In genomic region chr2:25534178-25534865, GRCm38 (mm10) we compare ENCODE assay signal across 8 mouse cellular contexts. TPM values are rescaled to one million over a fixed set of nuclear protein-coding genes. Genes with fewer than 3 reads are reported as not detected.
DNase-seq lines count a peak whose midpoint lies in the region; ATAC-seq and TF ChIP-seq lines count a peak whose summit lies in the region.

No protein-coding gene starts in this region.

- TF ChIP-seq CTCF in MEL (IDR thresholded peaks at IDR 0.05 in 2 of 3, conservative IDR thresholded peaks at IDR 0.05 in 1 of 3; ENCODE audit: control insufficient read depth in 1 of 3, insufficient read depth in 1 of 3, low read depth in 2 of 3, low read length in 3 of 3, poor library complexity in 1 of 3, severe bottlenecking in 1 of 3) = no peak
- no peak for TF ChIP-seq CTCF in lung, postnatal 0 days (IDR thresholded peaks at IDR 0.05)

- peak overlapping the region; percentile 36; the same call in 1 of the 2 replicates for H3K9ac ChIP-seq in MEL (ENCODE audit: control insufficient read depth, low read depth, low read length, poor library complexity, severe bottlenecking)
- H3K9ac ChIP-seq in heart, embryonic 15.5 days = no peak overlapping the region
- H3K9ac ChIP-seq in lung, postnatal 0 days (replicated peaks; ENCODE audit: low read depth) = no peak overlapping the region

- 71% methylated on average over 3 of the region's 3 CpGs for WGBS in heart, embryonic 15.5 days
- 77% methylated on average over 3 of the region's 3 CpGs for WGBS in lung, postnatal 0 days

- peaks cover 0 to 8% of the 10 kb centered on the region in 2 experiments; a peak in 3 of 4 replicates for H3K4me1 ChIP-seq in MEL (ENCODE audit: control insufficient read depth in 1 of 2, insufficient read depth in 2 of 2, low read length in 2 of 2)
- H3K4me1 ChIP-seq in heart, embryonic 15.5 days (replicated peaks) = peaks cover 9% of the 10 kb centered on the region; the same call in 1 of the 2 replicates
- H3K4me1 ChIP-seq in lung, postnatal 0 days (ENCODE audit: insufficient read depth, low read depth, low read length) = no peaks in the 10 kb centered on the region

- H3K9me3 ChIP-seq in MEL (replicated peaks; ENCODE audit: insufficient read depth, low read length) = no peaks in the 10 kb centered on the region
- no peaks in the 10 kb centered on the region for H3K9me3 ChIP-seq in heart, embryonic 15.5 days (replicated peaks)
- no peaks in the 10 kb centered on the region for H3K9me3 ChIP-seq in lung, postnatal 0 days (ENCODE audit: low read length)

- H3K27ac ChIP-seq in MEL (ENCODE audit: control insufficient read depth, low read depth, low read length) = peak overlapping the region; percentile 55
- H3K27ac ChIP-seq in heart, embryonic 15.5 days = peak overlapping the region; percentile 31; the same call in 1 of the 2 replicates
- H3K27ac ChIP-seq in lung, postnatal 0 days (ENCODE audit: low read length) = no peak overlapping the region

- H3K79me2 ChIP-seq in MEL (ENCODE audit: control insufficient read depth, insufficient read depth, low read length, poor library complexity) = no peaks in the 10 kb centered on the region; the same call in 1 of the 2 replicates

- peak; percentile 71 for DNase-seq in layer of hippocampus, adult 9-11 months
- no peak for DNase-seq in layer of hippocampus, postnatal 25 days (ENCODE audit: extremely low spot score in 1 of 2, low spot score in 1 of 2)
- DNase-seq in MEL (ENCODE audit: low read depth, low spot score) = peak; percentile 26
- peak; percentile 82 for DNase-seq in cerebellum, adult 11-12 months
- DNase-seq in lung, postnatal 0 days (ENCODE audit: low spot score) = no peak
- DNase-seq in splenic B cell, adult 2 months (ENCODE audit: low read depth, low spot score) = peak; percentile 91
- DNase-seq in retina, postnatal 1 day = no peak

- H3K4me3 ChIP-seq in MEL (ENCODE audit: control insufficient read depth in 1 of 2, insufficient read depth in 1 of 2, low read depth in 2 of 2, low read length in 2 of 2) = no peak overlapping the region
- H3K4me3 ChIP-seq in heart, embryonic 15.5 days = no peak overlapping the region
- no peak overlapping the region for H3K4me3 ChIP-seq in lung, postnatal 0 days (ENCODE audit: low read depth, low read length)

- H3K27me3 ChIP-seq in MEL (ENCODE audit: control insufficient read depth in 1 of 2, insufficient read depth in 2 of 2, low read length in 2 of 2) = no peaks in the 10 kb centered on the region
- no peaks in the 10 kb centered on the region for H3K27me3 ChIP-seq in heart, embryonic 15.5 days
- no peaks in the 10 kb centered on the region for H3K27me3 ChIP-seq in lung, postnatal 0 days (replicated peaks; ENCODE audit: insufficient read depth, low read length)
- no peaks in the 10 kb centered on the region for H3K27me3 ChIP-seq in splenic B cell, adult 2 months (ENCODE audit: control insufficient read depth, insufficient read depth, low read length, poor library complexity, severe bottlenecking)

- no peak for TF ChIP-seq RAD21 in MEL (IDR thresholded peaks at IDR 0.05; ENCODE audit: low read depth, low read length)

- no peak for TF ChIP-seq EP300 in MEL (IDR thresholded peaks at IDR 0.05; ENCODE audit: low read depth in 1 of 2, low read length in 2 of 2)
- no peak for TF ChIP-seq EP300 in lung, postnatal 0 days (IDR thresholded peaks at IDR 0.05)

- 0 out of 2 replicates have a peak, but pooled peaks have one; percentile 62 for ATAC-seq in heart, embryonic 15.5 days (replicated peaks; ENCODE audit: insufficient number of reproducible peaks, insufficient read depth, low FRiP score, low read depth)
- peak; percentile 54 for ATAC-seq in lung, postnatal 0 days

- no peak for TF ChIP-seq POLR2A in MEL (IDR thresholded peaks at IDR 0.05; ENCODE audit: control insufficient read depth in 1 of 2, insufficient read depth in 1 of 2, low read depth in 1 of 2, low read length in 2 of 2, poor library complexity in 1 of 2)

- H3K36me3 ChIP-seq in MEL (ENCODE audit: control insufficient read depth in 1 of 2, insufficient read depth in 2 of 2, low read length in 2 of 2) = peaks cover 3 to 20% of the 10 kb centered on the region in 2 experiments
- peaks cover 51% of the 10 kb centered on the region for H3K36me3 ChIP-seq in heart, embryonic 15.5 days
- peaks cover 17% of the 10 kb centered on the region for H3K36me3 ChIP-seq in lung, postnatal 0 days (ENCODE audit: insufficient read depth, low read length)
- peaks cover 3% of the 10 kb centered on the region for H3K36me3 ChIP-seq in splenic B cell, adult 2 months (ENCODE audit: control insufficient read depth, insufficient read depth, low read length, poor library complexity, severe bottlenecking)

- H3K4me2 ChIP-seq in heart, embryonic 15.5 days = no peak overlapping the region
- H3K4me2 ChIP-seq in lung, postnatal 0 days (replicated peaks; ENCODE audit: low read depth, low read length) = no peak overlapping the region

TF ChIP-seq in MEL, 35 proteins besides CTCF, POLR2A, EP300 and RAD21:
- TF ChIP-seq USF2 (IDR thresholded peaks at IDR 0.05; ENCODE audit: borderline replicate concordance in 1 of 2, insufficient read depth in 1 of 2, low read depth in 1 of 2, low read length in 2 of 2) (0 out of 4 replicates have a peak, but pooled peaks of 1 of the 2 experiments have one; percentile 21), SIN3A (IDR thresholded peaks at IDR 0.05; ENCODE audit: low read length) (0 out of 2 replicates have a peak, but pooled peaks have one; percentile 15), MXI1 (IDR thresholded peaks at IDR 0.05; ENCODE audit: low read depth, low read length) (peak; percentile 26; the same call in 1 of the 2 replicates), ZKSCAN1 (IDR thresholded peaks at IDR 0.05; ENCODE audit: low read depth, low read length) (no peak), USF1 (IDR thresholded peaks at IDR 0.05; ENCODE audit: low read depth, low read length) (peak; percentile 79), UBTF (IDR thresholded peaks at IDR 0.05; ENCODE audit: borderline replicate concordance, insufficient read depth, low read depth, low read length) (no peak)

RNA-seq across cellular contexts. Expression of gene Traf2, which starts 12.4 kb away (rescaled TPM):
- 10 to 100 TPM in 1 of 2 experiments, 1 to 10 TPM in 1; 9.5 to 10.5 TPM for total RNA-seq in layer of hippocampus, postnatal 25 days (2021)
- total RNA-seq in MEL (2012; rRNA removed) = 19.9 and 21.0 TPM in 2 replicates
- 10 to 100 TPM in 1 of 2 experiments, not detected in 1; 28.3 TPM for polyA plus RNA-seq in MEL (2012; ENCODE audit: insufficient read depth in 1 of 2, insufficient read length in 2 of 2, low read depth in 1 of 2, low replicate concordance in 2 of 2, missing spikeins in 1 of 2)
- polyA plus RNA-seq in heart, embryonic 15.5 days (2015; fragmentation: Nextera tagmentation; extraction: Ambion mirVana) = 18.4 and 25.2 TPM in 2 replicates
- polyA plus RNA-seq in lung, postnatal 0 days (2015; fragmentation: Nextera tagmentation; extraction: Ambion mirVana) = 20.7 and 21.0 TPM in 2 replicates

RNA-seq across cellular contexts. Expression of gene Edf1, which starts 23.3 kb away (rescaled TPM):
- 100 to 1,000 TPM; 211 to 232 TPM for total RNA-seq in layer of hippocampus, postnatal 25 days (2021)
- total RNA-seq in MEL (2012; rRNA removed) = 135 and 142 TPM in 2 replicates
- polyA plus RNA-seq in MEL (2012; ENCODE audit: insufficient read depth in 1 of 2, insufficient read length in 2 of 2, low read depth in 1 of 2, low replicate concordance in 2 of 2, missing spikeins in 1 of 2) = 100 to 1,000 TPM in 1 of 2 experiments, not detected in 1; 318 TPM
- polyA plus RNA-seq in heart, embryonic 15.5 days (2015; fragmentation: Nextera tagmentation; extraction: Ambion mirVana) = 276 and 289 TPM in 2 replicates
- polyA plus RNA-seq in lung, postnatal 0 days (2015; fragmentation: Nextera tagmentation; extraction: Ambion mirVana) = 297 and 329 TPM in 2 replicates

RNA-seq across cellular contexts. Expression of gene C8g, which starts 32.8 kb away (rescaled TPM):
- total RNA-seq in layer of hippocampus, postnatal 25 days (2021) = 1 to 10 TPM in 1 of 2 experiments, under 1 TPM in 1; 0.87 to 1.1 TPM
- total RNA-seq in MEL (2012; rRNA removed) = 1.5 and 2.3 TPM in 2 replicates
- polyA plus RNA-seq in MEL (2012; ENCODE audit: insufficient read depth in 1 of 2, insufficient read length in 2 of 2, low read depth in 1 of 2, low replicate concordance in 2 of 2, missing spikeins in 1 of 2) = 1 to 10 TPM in 1 of 2 experiments, not detected in 1; 5.1 TPM
- polyA plus RNA-seq in heart, embryonic 15.5 days (2015; fragmentation: Nextera tagmentation; extraction: Ambion mirVana) = 3.5 and 5.0 TPM in 2 replicates
- 2.6 and 3.2 TPM in 2 replicates for polyA plus RNA-seq in lung, postnatal 0 days (2015; fragmentation: Nextera tagmentation; extraction: Ambion mirVana)

RNA-seq across cellular contexts. Expression of gene Fbxw5, which starts 33.8 kb away (rescaled TPM):
- 100 to 1,000 TPM; 114 to 131 TPM for total RNA-seq in layer of hippocampus, postnatal 25 days (2021)
- total RNA-seq in MEL (2012; rRNA removed) = 27.5 and 29.2 TPM in 2 replicates
- polyA plus RNA-seq in MEL (2012; ENCODE audit: insufficient read depth in 1 of 2, insufficient read length in 2 of 2, low read depth in 1 of 2, low replicate concordance in 2 of 2, missing spikeins in 1 of 2) = 10 to 100 TPM in 1 of 2 experiments, not detected in 1; 65.6 TPM
- 72.6 and 94.1 TPM in 2 replicates for polyA plus RNA-seq in heart, embryonic 15.5 days (2015; fragmentation: Nextera tagmentation; extraction: Ambion mirVana)
- 39.7 and 43.4 TPM in 2 replicates for polyA plus RNA-seq in lung, postnatal 0 days (2015; fragmentation: Nextera tagmentation; extraction: Ambion mirVana)

RNA-seq across cellular contexts. Expression of gene Mamdc4, which starts 40.3 kb away (rescaled TPM):
- total RNA-seq in layer of hippocampus, postnatal 25 days (2021) = 1 to 10 TPM; 1.9 to 2.3 TPM
- 17.6 and 24.0 TPM in 2 replicates for total RNA-seq in MEL (2012; rRNA removed)
- polyA plus RNA-seq in MEL (2012; ENCODE audit: insufficient read depth in 1 of 2, insufficient read length in 2 of 2, low read depth in 1 of 2, low replicate concordance in 2 of 2, missing spikeins in 1 of 2) = 10 to 100 TPM in 1 of 2 experiments, not detected in 1; 21.6 TPM
- polyA plus RNA-seq in heart, embryonic 15.5 days (2015; fragmentation: Nextera tagmentation; extraction: Ambion mirVana) = 3.4 and 9.8 TPM in 2 replicates
- 0.31 and 1.2 TPM in 2 replicates for polyA plus RNA-seq in lung, postnatal 0 days (2015; fragmentation: Nextera tagmentation; extraction: Ambion mirVana)

Comparison
In these comparisons a context has a peak if more than half of its experiments do, and no peak if none do; other contexts are left out.
1. DNase-seq: peak in layer of hippocampus, adult 9-11 months (single experiment), MEL (single experiment), cerebellum, adult 11-12 months (single experiment) and splenic B cell, adult 2 months (single experiment); none in layer of hippocampus, postnatal 25 days (0 of 2), lung, postnatal 0 days (single experiment) and retina, postnatal 1 day (single experiment).